Mouse (Mus musculus) hematopoietic stem cell, adult 5-6 weeks (primary cell): ENCODE data around the gene Oip5. TPM values are rescaled to one million over a fixed set of nuclear protein-coding genes. Genes with fewer than 3 reads are reported as not detected.
"Not testable (repeated sequence)": the region's sequence is repeated elsewhere in the genome, so short reads cannot be mapped to it uniquely, and the experiment has no call there.

Source experiments
- ATAC-seq, 2 experiments: fragments of 125-278 bp in 1 of 2; replicated peaks in 1 of 2; 2 replicates each; pipeline ENCODE4 v1.8.0; 2016 to 2017; ENCODE audit warnings: inconsistent platforms in 2 of 2, mild to moderate bottlenecking in 2 of 2, moderate number of reproducible peaks in 2 of 2, low read depth in 1 of 2, moderate TSS enrichment in 1 of 2; ENCODE audit not compliant: low FRiP score in 2 of 2, poor library complexity in 2 of 2, severe bottlenecking in 2 of 2, insufficient read depth in 1 of 2, low TSS enrichment in 1 of 2
- total RNA-seq: library from RNA; stranded (forward); fragments of 172-1452, 232-1000 nt; gene quantifications from 2 replicates; pipeline ENCODE4 v1.2.3, GENCODE M21; 2017

Gene Oip5
- 20.5 and 22.9 TPM in 2 replicates for total RNA-seq

DNA sequence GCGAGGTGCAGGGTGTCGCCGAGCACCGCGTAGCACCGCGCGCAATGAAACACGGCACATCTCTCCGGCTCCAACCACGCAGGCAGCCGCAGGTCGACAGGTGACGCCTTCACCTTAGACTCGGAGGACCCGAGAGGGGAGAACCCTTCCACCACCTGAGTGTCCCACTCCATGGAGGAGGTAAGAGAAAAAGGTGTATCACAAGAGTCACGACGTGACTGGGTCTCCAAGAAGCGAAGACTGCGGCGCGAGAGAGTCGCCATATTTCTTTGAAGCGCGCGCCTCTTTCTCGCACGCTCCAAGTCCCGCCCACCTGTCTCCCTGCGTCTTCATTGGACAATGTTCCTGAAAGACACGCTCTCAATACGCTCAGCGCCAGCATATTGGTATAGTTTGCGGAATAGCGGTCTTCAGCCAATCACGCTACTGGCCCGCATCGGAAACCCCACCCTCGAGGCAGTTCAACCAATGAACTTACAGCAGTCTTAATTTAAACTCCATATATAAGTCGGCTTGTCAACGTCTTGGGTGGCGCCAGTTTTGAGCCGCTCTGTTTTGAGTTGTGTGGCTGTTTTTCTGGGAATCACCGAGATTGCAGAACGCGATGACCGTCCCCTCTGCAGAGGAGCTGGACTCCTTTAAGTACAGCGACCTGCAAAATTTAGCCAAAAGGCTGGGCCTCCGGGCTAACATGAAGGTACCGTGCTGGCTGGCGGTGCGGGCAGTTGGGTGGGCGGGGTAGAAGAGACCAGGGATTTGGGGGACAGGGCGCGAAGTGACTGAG, at the start of gene Oip5, which contains the start of gene Nusap1:
Oip5 (minus strand) TSS at position 271 of the 784 bp plus-strand sequence.
Nusap1 (plus strand) TSS at position 100 of the 784 bp plus-strand sequence.
- peak; percentile 99 to 100 for ATAC-seq

DNA sequence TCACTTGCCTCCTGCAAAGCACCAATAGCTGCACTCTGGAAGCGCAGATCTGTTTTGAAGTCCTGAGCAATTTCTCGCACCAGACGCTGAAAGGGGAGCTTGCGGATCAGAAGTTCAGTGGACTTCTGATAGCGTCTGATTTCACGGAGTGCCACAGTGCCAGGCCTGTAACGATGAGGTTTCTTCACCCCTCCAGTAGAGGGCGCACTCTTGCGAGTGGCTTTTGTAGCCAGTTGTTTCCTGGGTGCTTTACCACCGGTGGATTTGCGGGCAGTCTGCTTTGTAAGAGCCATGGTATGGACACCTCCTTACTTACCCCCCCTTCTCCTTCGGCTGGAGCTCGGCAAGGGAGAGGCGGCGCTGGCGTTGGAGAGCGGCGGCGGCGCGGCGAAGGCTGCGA, 47.5 kb upstream of the Oip5 start:
- ATAC-seq = not testable (repeated sequence)

DNA sequence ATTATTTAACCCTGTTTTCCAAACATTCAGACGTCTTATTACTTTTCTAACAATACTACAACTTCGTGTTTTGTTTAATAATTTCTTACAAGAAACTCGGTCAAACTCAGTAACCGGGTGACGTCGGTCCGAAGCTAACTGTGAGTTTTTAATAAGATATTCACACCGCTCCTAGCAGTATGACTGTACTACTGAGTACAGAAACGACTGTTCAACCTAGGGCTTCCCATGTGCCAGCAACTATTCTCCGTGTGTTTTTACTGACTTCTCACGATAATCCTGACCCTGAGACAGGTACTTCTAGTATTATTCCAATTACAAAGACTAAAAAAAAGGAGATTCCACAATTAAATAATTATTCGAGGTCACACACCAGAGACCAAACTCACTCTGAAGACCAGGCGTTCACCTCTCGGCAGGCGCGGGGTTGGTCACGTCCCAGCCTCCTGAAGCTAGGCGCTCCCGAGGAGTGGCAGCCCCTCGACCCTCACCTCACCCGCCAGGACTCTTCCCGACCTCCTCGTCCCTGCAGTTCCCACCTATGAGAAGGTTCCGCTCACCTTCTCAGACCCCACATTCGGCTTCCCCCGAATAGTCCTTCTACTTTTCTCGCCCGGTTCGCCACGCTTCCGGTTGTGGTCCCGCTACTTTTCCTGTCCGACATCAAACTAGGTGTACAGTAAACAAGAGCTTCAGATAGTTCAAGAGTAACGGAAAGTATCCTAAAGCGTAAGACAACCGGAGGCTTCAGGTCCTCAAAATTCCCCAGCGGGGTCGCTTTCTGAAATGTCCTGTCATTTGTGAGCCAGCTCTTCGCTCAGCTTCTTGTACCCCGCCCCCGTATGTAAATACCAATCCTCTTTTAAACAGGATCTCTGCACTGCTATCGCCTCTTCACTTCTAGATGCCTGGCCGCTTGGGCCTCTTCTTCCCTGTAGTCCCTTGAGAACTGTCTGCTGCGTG, 44.2 kb upstream of the Oip5 start, which contains the start of gene Ndufaf1:
Ndufaf1 (minus strand) TSS at position 608 of the 963 bp plus-strand sequence.
- ATAC-seq = peak; percentile 69 to 84

DNA sequence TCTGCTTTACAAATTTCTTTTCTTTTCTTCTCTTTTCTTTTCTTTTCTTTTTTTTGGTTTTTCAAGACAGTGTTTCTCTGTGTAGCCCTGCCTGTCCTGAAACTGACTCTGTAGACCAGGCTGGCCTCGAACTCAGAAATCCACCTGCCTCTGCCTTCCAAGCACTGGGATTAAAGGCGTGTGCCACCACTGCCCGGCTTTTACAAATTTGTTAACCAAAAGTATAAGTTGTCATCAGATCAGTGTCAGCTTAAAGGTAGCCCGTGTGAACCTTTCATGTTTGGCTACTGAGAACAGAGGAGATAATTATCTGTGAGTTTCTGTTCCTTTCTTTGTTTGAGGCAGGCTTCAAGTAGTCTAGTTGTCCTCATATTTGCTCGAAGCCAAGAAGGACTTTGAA, 26.0 kb upstream of the Oip5 start:
- no peak for ATAC-seq

DNA sequence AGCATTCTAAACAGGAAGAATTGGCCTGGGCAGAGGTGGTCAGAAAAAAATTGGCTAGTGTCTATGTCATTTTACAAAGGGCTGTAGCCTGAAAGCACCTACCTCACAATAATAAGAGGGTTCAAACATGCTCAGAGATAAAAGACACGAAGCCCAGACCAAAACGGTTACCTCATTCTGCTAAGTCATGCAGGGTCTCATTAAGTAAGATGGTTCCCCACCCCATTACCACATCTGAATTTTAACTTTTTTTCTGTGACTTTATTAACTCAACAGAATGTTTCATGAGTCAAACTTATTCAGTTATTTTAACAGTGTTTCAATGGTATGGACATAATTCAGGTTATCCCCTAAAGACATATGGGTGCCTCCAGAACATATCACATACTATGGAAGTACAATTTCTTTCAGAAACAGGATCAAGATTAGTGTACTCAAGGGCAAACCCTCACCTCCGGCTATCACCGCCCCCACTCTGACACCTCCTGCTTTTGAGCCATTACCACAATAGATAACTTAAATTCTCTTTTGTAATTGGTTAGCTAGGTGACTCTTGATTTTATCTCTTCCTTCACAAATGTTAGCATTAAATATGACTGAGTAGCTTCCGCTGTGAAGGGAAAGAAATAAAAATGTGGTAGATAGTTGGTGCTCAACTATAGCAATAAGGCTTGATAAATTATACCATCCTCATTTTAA, 23.1 kb upstream of the Oip5 start:
- ATAC-seq = no peak

DNA sequence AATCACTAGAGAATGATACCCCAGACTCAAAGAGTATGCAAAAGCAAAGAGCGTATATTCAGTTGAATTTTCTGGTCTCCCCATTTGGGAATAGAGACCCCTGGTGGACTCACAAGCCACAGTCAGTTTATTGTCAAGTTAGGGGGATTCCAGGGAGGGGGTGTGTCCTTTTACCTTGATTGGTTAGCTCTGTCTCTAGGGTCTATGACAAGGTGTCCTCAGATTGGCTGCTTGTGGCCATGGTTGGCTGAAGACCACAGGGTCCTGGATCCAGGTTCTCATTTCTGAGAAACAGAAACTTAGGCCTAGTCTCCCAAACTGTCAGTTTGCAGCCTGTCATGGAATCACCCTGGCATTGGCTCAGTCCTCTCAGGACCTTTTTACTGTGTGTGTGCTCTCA, 18.5 kb upstream of the Oip5 start:
- peak in 1 of 2 experiments; percentile 32; a peak in 1 of 4 replicates for ATAC-seq

DNA sequence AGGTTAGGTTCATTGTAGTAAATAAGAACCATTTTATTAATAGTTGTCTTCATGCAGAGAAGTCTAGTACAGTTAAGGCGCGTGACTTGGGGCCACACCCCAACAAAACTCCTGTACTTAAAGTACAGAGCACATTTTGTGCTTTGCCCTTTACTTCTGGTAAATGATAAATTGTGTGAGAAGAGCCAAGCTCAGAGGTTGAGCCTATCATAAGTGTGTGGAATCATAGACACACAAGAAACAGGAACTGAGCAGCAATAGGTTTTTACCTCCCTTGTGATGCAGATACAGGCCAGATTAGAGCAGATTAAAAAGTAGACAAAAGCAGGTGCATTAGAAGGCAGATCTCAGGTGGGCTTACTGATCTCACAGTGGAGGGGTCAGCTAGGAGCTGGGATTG, 3.0 kb upstream of the Oip5 start:
- no peak for ATAC-seq

DNA sequence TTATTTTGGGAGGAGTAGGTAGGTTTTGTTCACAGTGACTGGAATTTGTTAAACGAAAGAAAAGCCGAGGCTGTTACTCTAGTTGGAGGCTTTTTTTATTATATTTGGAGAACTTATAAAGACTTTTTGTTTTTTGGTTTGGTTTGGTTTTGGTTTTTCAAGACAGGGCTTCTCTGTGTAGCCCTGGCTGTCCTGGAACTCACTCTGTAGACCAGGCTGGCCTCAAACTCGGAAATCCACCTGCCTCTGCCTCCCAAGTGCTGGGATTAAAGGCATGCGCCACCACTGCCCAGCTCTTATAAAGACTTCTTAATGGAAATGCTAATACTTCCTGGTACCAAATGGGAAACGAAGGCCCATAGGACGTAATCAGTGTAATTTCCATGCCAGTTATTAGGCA, 733 bp upstream of the Oip5 start:
- ATAC-seq = not testable (repeated sequence)

DNA sequence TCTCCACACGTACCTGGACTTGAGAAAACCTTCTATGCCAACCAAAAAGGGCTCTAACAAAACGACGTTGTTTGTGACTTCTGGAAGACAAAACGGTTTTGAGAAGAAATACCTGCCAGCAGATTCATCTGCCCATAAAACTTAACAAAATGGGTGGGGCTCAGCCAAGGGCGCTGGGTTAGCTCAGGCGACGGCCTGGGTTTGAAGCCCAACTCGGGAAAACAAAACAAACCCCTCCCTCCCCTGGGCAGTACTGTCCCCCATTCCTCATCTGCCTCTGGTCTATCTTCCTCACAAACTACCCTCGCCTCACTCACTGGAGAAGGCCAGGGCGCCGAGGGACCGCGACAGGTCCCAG, 449 bp downstream of the Oip5 start:
- ATAC-seq = no peak; a peak in 2 of 4 replicates

DNA sequence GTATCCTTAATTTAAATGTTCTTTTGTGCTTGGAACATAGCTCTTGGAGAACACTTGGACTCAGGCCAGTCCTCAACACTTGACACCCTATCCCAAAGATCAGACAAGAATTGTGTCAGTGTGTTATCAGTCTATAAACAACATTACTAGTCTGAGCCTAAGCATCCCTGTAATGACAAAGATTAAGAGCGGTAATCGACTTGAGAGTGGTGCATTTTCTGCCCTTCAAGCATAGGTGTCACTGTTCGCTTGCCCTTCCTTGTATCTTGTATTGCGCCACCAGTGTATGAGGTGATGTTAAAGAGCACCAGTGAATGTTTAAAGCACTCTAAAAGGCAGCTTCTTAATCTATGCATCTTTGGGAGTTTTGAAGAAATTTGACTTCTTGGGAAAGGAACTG, 11.2 kb downstream of the Oip5 start:
- peak; percentile 53 to 62; a peak in 3 of 4 replicates for ATAC-seq

DNA sequence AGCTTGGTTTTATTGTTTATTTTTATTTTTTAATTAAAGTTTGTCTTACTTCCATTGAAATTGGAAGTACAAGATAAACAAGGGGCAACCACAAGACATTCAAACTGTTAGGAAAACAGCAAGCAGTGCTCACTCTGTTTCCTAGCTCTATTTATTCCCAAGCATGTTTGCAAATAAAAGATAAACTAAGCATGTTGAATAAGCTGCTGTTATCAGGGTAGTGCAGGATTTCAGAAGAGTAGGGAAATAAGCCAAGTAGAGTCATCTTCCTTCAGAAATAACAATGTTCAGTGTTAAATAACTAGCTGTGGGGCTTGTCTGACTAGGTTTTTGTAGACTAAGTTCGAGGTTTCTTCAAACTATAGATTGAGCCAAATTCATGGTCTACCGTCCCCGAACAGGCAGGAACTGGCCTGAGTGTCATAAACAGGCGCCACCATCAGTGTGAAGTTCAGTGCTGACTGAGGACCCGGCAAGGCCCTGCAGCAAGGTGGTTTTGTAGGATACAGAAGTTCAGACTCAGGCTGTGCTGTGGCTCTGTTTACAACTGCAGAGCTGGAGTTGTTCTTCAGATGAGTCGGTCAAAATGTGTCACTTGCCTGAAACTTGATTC, 12.8 kb downstream of the Oip5 start:
- ATAC-seq = no peak; a peak in 1 of 4 replicates

DNA sequence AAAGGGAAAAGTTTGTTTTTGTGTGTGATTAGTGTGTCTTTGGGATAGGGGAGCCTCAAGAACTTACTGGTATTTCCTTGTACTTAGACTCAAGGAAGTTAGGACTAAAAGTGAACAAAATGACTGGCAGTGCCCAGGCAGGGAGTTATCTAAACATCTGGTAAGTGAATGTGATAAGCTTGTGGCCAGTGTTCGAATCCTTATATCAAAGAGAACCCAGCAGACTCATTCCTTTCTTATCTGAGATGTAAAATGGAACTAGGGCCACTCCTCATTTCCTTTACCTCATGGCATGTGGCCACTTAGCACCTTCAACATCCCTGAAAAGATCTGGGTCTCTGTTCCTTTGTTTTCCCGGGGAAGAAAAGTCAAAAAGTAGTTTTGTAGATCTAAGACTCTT, 14.4 kb downstream of the Oip5 start:
- ATAC-seq = no peak

DNA sequence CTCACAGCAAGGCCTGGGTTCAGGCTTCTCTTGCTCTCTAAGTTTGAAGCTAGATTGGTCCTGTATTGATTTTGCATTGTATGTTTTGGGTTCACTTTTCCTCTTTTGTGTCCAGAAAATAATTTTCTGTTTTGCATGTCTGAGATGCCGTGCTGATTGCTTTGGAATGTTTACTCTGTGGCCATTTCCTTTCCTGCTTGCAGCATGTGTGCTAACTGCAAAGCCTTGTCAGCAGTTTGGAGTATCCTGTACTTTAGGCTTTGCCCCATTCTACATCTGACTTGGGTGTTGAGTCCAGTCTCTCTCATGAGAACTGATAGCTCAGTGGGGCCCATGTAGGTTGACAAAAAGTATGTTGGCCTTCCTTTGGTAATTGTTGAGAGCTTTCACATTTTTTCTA, 15.8 kb downstream of the Oip5 start:
- ATAC-seq = no peak

DNA sequence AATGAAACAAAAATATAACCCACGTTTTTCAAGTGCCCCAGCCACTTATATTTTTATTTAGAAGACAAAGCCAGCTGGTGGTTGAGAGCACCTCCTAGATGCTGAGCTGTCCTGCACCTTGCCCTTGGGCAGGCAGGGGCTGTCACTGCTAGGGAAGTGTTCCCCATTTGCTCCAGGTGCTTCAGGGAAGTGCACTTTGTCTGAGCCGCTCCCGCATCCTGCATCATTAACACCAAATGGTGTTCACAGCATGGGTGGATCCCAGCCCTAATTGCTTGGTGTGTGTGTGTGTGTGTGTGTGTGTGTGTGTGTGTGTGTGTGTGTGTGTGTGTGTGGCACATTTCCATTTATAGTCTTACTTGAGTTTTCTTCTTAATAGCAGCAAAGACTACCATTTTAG, 16.7 kb downstream of the Oip5 start:
- not testable (repeated sequence) for ATAC-seq

DNA sequence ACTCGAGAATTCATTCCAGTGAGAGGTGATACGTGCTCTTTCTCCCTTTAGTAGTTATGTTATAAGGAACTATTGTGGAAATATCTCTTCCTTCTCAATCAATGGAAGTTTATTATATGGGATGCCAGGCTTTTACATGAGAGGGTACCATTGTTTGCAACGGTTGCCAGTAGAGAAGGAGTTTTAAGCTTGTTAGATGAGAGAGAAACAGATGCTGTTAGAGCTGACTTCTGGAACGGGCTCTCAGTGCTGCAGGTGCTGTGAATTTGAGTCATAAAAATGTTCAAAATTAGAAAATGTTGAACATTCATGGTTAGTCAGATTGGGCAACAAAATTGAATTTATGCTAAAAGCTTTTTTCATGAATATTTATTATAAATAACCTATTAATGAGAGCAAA, 17.2 kb downstream of the Oip5 start:
- ATAC-seq = no peak

DNA sequence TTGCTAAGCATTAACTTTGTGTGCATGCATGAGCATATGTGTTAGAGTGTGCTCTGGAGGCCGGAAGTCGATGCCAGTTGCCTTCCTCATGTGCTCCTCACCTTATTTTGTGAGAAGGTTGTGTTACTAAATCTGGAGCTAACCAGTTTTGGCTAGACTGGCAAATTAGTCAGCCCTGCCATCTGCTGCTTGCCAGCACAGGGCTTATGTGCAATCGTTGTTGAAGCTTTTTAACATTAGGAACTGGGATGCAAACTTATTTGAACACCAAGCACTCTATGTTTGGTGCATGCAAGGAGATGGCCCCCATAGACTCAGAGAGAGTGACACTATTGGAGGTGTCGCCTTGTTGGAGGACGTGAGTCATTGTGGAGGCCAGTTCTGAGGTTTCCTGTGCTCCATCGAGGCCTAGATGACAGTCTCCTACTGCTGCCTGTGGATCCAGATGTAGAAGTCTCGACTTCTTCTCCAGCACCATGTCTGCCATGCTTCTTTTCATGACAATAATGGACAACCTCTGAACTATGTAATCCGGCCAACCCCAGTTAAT, 21.4 kb downstream of the Oip5 start:
- ATAC-seq = no peak

DNA sequence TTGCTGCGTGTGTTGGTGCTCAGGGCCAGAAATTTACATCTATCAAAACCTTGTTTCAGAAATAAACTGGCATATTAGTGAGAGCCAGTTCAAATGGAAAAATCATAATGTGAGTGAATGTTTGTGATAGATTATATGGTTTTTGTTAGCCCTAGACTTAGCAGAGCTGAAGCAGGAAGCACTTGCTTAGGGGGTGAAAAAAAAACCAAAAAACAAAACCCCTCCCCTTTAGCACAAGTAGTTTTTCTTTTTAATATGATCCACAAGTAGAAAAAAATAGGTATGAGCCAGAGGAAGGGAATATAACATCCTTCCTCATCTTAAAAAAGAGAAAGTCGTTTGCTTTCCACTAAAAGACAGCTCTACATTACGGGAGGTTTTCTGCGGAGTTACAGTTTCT, 23.0 kb downstream of the Oip5 start:
- ATAC-seq = no peak
